Mouse (Mus musculus) gastrocnemius, postnatal 10 days (tissue): ENCODE measurements around the gene Sema5a. TPM values are rescaled to one million over a fixed set of nuclear protein-coding genes. Genes with fewer than 3 reads are reported as not detected.

Experiments used
- DNase-seq: peaks from one replicate; pipeline ENCODE4 v3.0.0; 2021; ENCODE audit warnings: mixed read lengths
- total RNA-seq, 2 experiments: library from RNA; stranded (reverse); gene quantifications; 2 replicates each; pipeline ENCODE4 v1.2.3; 2021

Gene Sema5a
- total RNA-seq, 2 experiments from 2014 or later, result 20.7 to 27.4 TPM

- DNase-seq, result no peak
Observed at GRCm38 (mm10) chr15:32367841-32368240, 123.2 kb downstream of the Sema5a start.

- no peak for DNase-seq
Observed at GRCm38 (mm10) chr15:32370914-32371313, 126.3 kb downstream of the Sema5a start.

- no peak for DNase-seq
Observed at GRCm38 (mm10) chr15:32371385-32371784, 126.8 kb downstream of the Sema5a start.

GRCm38 (mm10) chr15:32376326-32376725 lies 131.7 kb downstream of the Sema5a start:
- no peak for DNase-seq

- no peak for DNase-seq
Observed at GRCm38 (mm10) chr15:32377781-32378180, 133.2 kb downstream of the Sema5a start.

- no peak for DNase-seq
Observed at GRCm38 (mm10) chr15:32380311-32380710, 135.7 kb downstream of the Sema5a start.

GRCm38 (mm10) chr15:32382930-32383481 lies 138.4 kb downstream of the Sema5a start:
- DNase-seq, result no peak

- no peak for DNase-seq
Observed at GRCm38 (mm10) chr15:32396241-32396890, 151.8 kb downstream of the Sema5a start.

- DNase-seq, result no peak
Observed at GRCm38 (mm10) chr15:32397064-32397463, 152.5 kb downstream of the Sema5a start.

GRCm38 (mm10) chr15:32398721-32399120 lies 154.1 kb downstream of the Sema5a start:
- no peak for DNase-seq

GRCm38 (mm10) chr15:32401909-32402527 lies 157.4 kb downstream of the Sema5a start:
- no peak for DNase-seq

- no peak for DNase-seq
Observed at GRCm38 (mm10) chr15:32403321-32403720, 158.7 kb downstream of the Sema5a start.

- DNase-seq, result no peak
Observed at GRCm38 (mm10) chr15:32406436-32406835, 161.8 kb downstream of the Sema5a start.

GRCm38 (mm10) chr15:32407766-32408165 lies 163.2 kb downstream of the Sema5a start:
- no peak for DNase-seq

- no peak for DNase-seq
Observed at GRCm38 (mm10) chr15:32416291-32416690, 171.7 kb downstream of the Sema5a start.

GRCm38 (mm10) chr15:32422631-32423030 lies 178.0 kb downstream of the Sema5a start:
- no peak for DNase-seq

- DNase-seq, result no peak
Observed at GRCm38 (mm10) chr15:32423061-32423460, 178.5 kb downstream of the Sema5a start.

- DNase-seq, result no peak
Observed at GRCm38 (mm10) chr15:32427188-32427924, 182.7 kb downstream of the Sema5a start.

GRCm38 (mm10) chr15:32432927-32433832 lies 188.6 kb downstream of the Sema5a start:
- DNase-seq, result no peak

- no peak for DNase-seq
Observed at GRCm38 (mm10) chr15:32433833-32434155, 189.2 kb downstream of the Sema5a start.

- no peak for DNase-seq
Observed at GRCm38 (mm10) chr15:32434274-32434673, 189.7 kb downstream of the Sema5a start.

- DNase-seq, result peak; percentile 70
Observed at GRCm38 (mm10) chr15:32437654-32438053, 193.0 kb downstream of the Sema5a start.
